Mouse (Mus musculus): ENCODE data around the gene Rnf10. TPM values are rescaled to one million over a fixed set of nuclear protein-coding genes. Genes with fewer than 3 reads are reported as not detected.

Rnf10 gene
- total RNA-seq, 2 experiments from 2014 or later, result 248 to 266 TPM

- peak; percentile 89 to 90 for DNase-seq (ENCODE audit: low spot score in 2 of 2)
- intact Hi-C loops (cut with DNase I), result loop anchor here (1.0 kb wide), 1 partner anchor 40 kb away; no protein-coding TSS in a partner anchor
These were observed 6.7 kb upstream of the Rnf10 start, which contains the start of gene Coq5 for GRCm38 (mm10) chr5:115279226-115280049. Gene Coq5 (plus strand): TSS chr5:115279666.

- intact Hi-C loops (cut with DNase I), result loop anchor here (1.0 kb wide), 1 partner anchor 41 kb away; no protein-coding TSS in a partner anchor
- no peak for DNase-seq (ENCODE audit: low spot score in 2 of 2)
These were observed 6.1 kb upstream of the Rnf10 start for GRCm38 (mm10) chr5:115278785-115279184.

- no peak for DNase-seq (ENCODE audit: low spot score in 2 of 2)
- intact Hi-C loops (cut with DNase I), result no loop called here
These were observed 5.4 kb upstream of the Rnf10 start for GRCm38 (mm10) chr5:115278053-115278452.

GRCm38 (mm10) chr5:115275998-115276397 is 3.3 kb upstream of the Rnf10 start:
- intact Hi-C loops (cut with DNase I), result no loop called here
- DNase-seq (ENCODE audit: low spot score in 2 of 2), result no peak

- intact Hi-C loops (cut with DNase I), result no loop called here
These were observed 2.1 kb upstream of the Rnf10 start for GRCm38 (mm10) chr5:115274771-115275170.

GRCm38 (mm10) chr5:115274353-115274752 is 1.7 kb upstream of the Rnf10 start:
- DNase-seq (ENCODE audit: low spot score in 2 of 2), result no peak
- intact Hi-C loops (cut with DNase I), result no loop called here

More at GRCm38 (mm10) chr5:115274771-115275170, 2.1 kb upstream of the Rnf10 start:
- DNase-seq (ENCODE audit: low spot score in 2 of 2), result no peak

GRCm38 (mm10) chr5:115273549-115274135 is 944 bp upstream of the Rnf10 start:
- intact Hi-C loops (cut with DNase I), result loop anchor here (2.0 kb wide), 1 partner anchor 27 kb away; the partner anchor contains the start of gene Dynll1
- no peak for DNase-seq (ENCODE audit: low spot score in 2 of 2)

GRCm38 (mm10) chr5:115271931-115272811 is 527 bp downstream of the Rnf10 start:
- intact Hi-C loops (cut with DNase I), result loop anchor here (2.0 kb wide), 1 partner anchor 29 kb away; the partner anchor contains the start of gene Dynll1
- peak; percentile 23 to 29 for DNase-seq (ENCODE audit: low spot score in 2 of 2)

- intact Hi-C loops (cut with DNase I), result loop anchor here (10.0 kb wide), 1 partner anchor 255 kb away; the partner anchor contains the start of gene Sppl3
- DNase-seq (ENCODE audit: low spot score in 2 of 2), result no peak
These were observed 2.7 kb downstream of the Rnf10 start for GRCm38 (mm10) chr5:115269969-115270368.

- intact Hi-C loops (cut with DNase I), result loop anchor here (10.0 kb wide), 1 partner anchor 253 kb away; the partner anchor contains the start of gene Sppl3
These were observed 4.4 kb downstream of the Rnf10 start for GRCm38 (mm10) chr5:115268266-115268665.

GRCm38 (mm10) chr5:115267469-115268045 is 5.1 kb downstream of the Rnf10 start:
- intact Hi-C loops (cut with DNase I), result loop anchor here (10.0 kb wide), 1 partner anchor 253 kb away; the partner anchor contains the start of gene Sppl3

More at GRCm38 (mm10) chr5:115268266-115268665, 4.4 kb downstream of the Rnf10 start:
- no peak for DNase-seq (ENCODE audit: low spot score in 2 of 2)

GRCm38 (mm10) chr5:115266787-115267468 is 5.8 kb downstream of the Rnf10 start:
- intact Hi-C loops (cut with DNase I), result loop anchor here (10.0 kb wide), 1 partner anchor 252 kb away; the partner anchor contains the start of gene Sppl3
- no peak for DNase-seq (ENCODE audit: low spot score in 2 of 2)

More at GRCm38 (mm10) chr5:115267469-115268045, 5.1 kb downstream of the Rnf10 start:
- no peak for DNase-seq (ENCODE audit: low spot score in 2 of 2)

- intact Hi-C loops (cut with DNase I), result loop anchor here (10.0 kb wide), 1 partner anchor 252 kb away; the partner anchor contains the start of gene Sppl3
- DNase-seq (ENCODE audit: low spot score in 2 of 2), result no peak
These were observed 6.4 kb downstream of the Rnf10 start for GRCm38 (mm10) chr5:115266340-115266739.

- no peak for DNase-seq (ENCODE audit: low spot score in 2 of 2)
- intact Hi-C loops (cut with DNase I), result loop anchor here (10.0 kb wide), 1 partner anchor 248 kb away; the partner anchor contains the start of gene Sppl3
These were observed 10.0 kb downstream of the Rnf10 start for GRCm38 (mm10) chr5:115262502-115263291.

GRCm38 (mm10) chr5:115261880-115262279 is 10.8 kb downstream of the Rnf10 start:
- no peak for DNase-seq (ENCODE audit: low spot score in 2 of 2)
- intact Hi-C loops (cut with DNase I), result loop anchor here (10.0 kb wide), 1 partner anchor 247 kb away; the partner anchor contains the start of gene Sppl3

- intact Hi-C loops (cut with DNase I), result loop anchor here (10.0 kb wide), 1 partner anchor 246 kb away; the partner anchor contains the start of gene Sppl3
- DNase-seq (ENCODE audit: low spot score in 2 of 2), result no peak
These were observed 11.6 kb downstream of the Rnf10 start for GRCm38 (mm10) chr5:115261141-115261540.

GRCm38 (mm10) chr5:115260356-115260755 is 12.3 kb downstream of the Rnf10 start:
- intact Hi-C loops (cut with DNase I), result loop anchor here (10.0 kb wide), 1 partner anchor 246 kb away; the partner anchor contains the start of gene Sppl3
- no peak for DNase-seq (ENCODE audit: low spot score in 2 of 2)
